In genomic region chr5:102070788-102071187, GRCm38 (mm10) we compare ENCODE assay signal across 9 mouse cellular contexts. TPM values are rescaled to one million over a fixed set of nuclear protein-coding genes. Genes with fewer than 3 reads are reported as not detected.
DNase-seq lines count a peak whose midpoint lies in the region; ATAC-seq lines count a peak whose summit lies in the region.
"Had no signal": no experiment of that assay in that cellular context is flagged by ENCODE, and none has a peak within 500 bp of the region (broad histone marks: within the 10 kb centered on the region; RNA-seq: fewer than 3 reads in every experiment).

No protein-coding gene starts in this region.

- H3K4me2 ChIP-seq in kidney, embryonic 15.5 days = peak overlapping the region; percentile 87
- peak overlapping the region; percentile 82 for H3K4me2 ChIP-seq in embryonic facial prominence, embryonic 13.5 days
- H3K4me2 ChIP-seq in neural tube, embryonic 12.5 days (replicated peaks) = peak overlapping the region; percentile 70

- H3K27me3 ChIP-seq in kidney, embryonic 15.5 days = no peaks in the 10 kb centered on the region
- no peaks in the 10 kb centered on the region for H3K27me3 ChIP-seq in embryonic facial prominence, embryonic 13.5 days
- H3K27me3 ChIP-seq in limb, embryonic 10.5 days (ENCODE audit: low read depth, poor library complexity, severe bottlenecking) = no peaks in the 10 kb centered on the region
- H3K27me3 ChIP-seq in neural tube, embryonic 12.5 days (replicated peaks) = no peaks in the 10 kb centered on the region

- H3K27ac ChIP-seq in kidney, embryonic 15.5 days = peak overlapping the region; percentile 37; the same call in 1 of the 2 replicates
- peak overlapping the region; percentile 98; the same call in 1 of the 2 replicates for H3K27ac ChIP-seq in embryonic facial prominence, embryonic 13.5 days
- H3K27ac ChIP-seq in limb, embryonic 10.5 days = no peak overlapping the region; the same call in 1 of the 2 replicates
- H3K27ac ChIP-seq in neural tube, embryonic 12.5 days = peak overlapping the region; percentile 38; the same call in 1 of the 2 replicates

- intact Hi-C loops in left cerebral cortex, postnatal 4 days (cut with DNase I) = loop anchor here (10.0 kb wide), 1 partner anchor 136 kb away; no protein-coding TSS in a partner anchor

- H3K4me3 ChIP-seq in kidney, embryonic 15.5 days (replicated peaks) = peak overlapping the region; percentile 92; the same call in 1 of the 2 replicates
- peak overlapping the region; percentile 90; the same call in 1 of the 2 replicates for H3K4me3 ChIP-seq in embryonic facial prominence, embryonic 13.5 days
- peak overlapping the region; percentile 98 for H3K4me3 ChIP-seq in limb, embryonic 10.5 days
- H3K4me3 ChIP-seq in neural tube, embryonic 12.5 days = peak overlapping the region; percentile 95; the same call in 1 of the 2 replicates

- peaks cover 10% of the 10 kb centered on the region for H3K36me3 ChIP-seq in kidney, embryonic 15.5 days
- H3K36me3 ChIP-seq in embryonic facial prominence, embryonic 13.5 days = no peaks in the 10 kb centered on the region
- peaks cover 19% of the 10 kb centered on the region for H3K36me3 ChIP-seq in limb, embryonic 10.5 days
- H3K36me3 ChIP-seq in neural tube, embryonic 12.5 days = no peaks in the 10 kb centered on the region

- H3K9ac ChIP-seq in kidney, embryonic 15.5 days = 0 out of 2 replicates have a peak overlapping the region, but pooled peaks have one; percentile 97
- no peak overlapping the region for H3K9ac ChIP-seq in embryonic facial prominence, embryonic 13.5 days
- peak overlapping the region; percentile 47; the same call in 1 of the 2 replicates for H3K9ac ChIP-seq in neural tube, embryonic 12.5 days

- peaks cover 33% of the 10 kb centered on the region for H3K4me1 ChIP-seq in kidney, embryonic 15.5 days
- H3K4me1 ChIP-seq in embryonic facial prominence, embryonic 13.5 days = peaks cover 28% of the 10 kb centered on the region
- peaks cover 41% of the 10 kb centered on the region for H3K4me1 ChIP-seq in limb, embryonic 10.5 days
- H3K4me1 ChIP-seq in neural tube, embryonic 12.5 days = peaks cover 23% of the 10 kb centered on the region

- no peak for DNase-seq in kidney, postnatal 36 days
- DNase-seq in limb, embryonic 10.5 days (ENCODE audit: low spot score) = no peak
- DNase-seq in left cerebral cortex, postnatal 4 days = no peak
- no peak for DNase-seq in layer of hippocampus, postnatal 10 days (ENCODE audit: low spot score in 2 of 2)
- no peak for DNase-seq in right cerebral cortex, postnatal 14 days
- DNase-seq: thymus, postnatal 36 days had no signal

- no peaks in the 10 kb centered on the region for H3K9me3 ChIP-seq in kidney, embryonic 15.5 days (replicated peaks)
- no peaks in the 10 kb centered on the region for H3K9me3 ChIP-seq in embryonic facial prominence, embryonic 13.5 days
- H3K9me3 ChIP-seq in limb, embryonic 10.5 days (replicated peaks) = no peaks in the 10 kb centered on the region
- H3K9me3 ChIP-seq in neural tube, embryonic 12.5 days = no peaks in the 10 kb centered on the region

- ATAC-seq in kidney, embryonic 15.5 days (replicated peaks; ENCODE audit: low FRiP score) = no peak
- no peak for ATAC-seq in embryonic facial prominence, embryonic 13.5 days (ENCODE audit: insufficient number of reproducible peaks, insufficient read depth, low FRiP score, low TSS enrichment, low read depth)
- no peak for ATAC-seq in neural tube, embryonic 12.5 days (ENCODE audit: low FRiP score, low read depth)

- WGBS in kidney, embryonic 15.5 days = 35% methylated on average over 4 of the region's 4 CpGs
- 6% methylated on average over 4 of the region's 4 CpGs for WGBS in embryonic facial prominence, embryonic 13.5 days
- 28% methylated on average over 4 of the region's 4 CpGs for WGBS in limb, embryonic 10.5 days
- WGBS in neural tube, embryonic 12.5 days = 38% methylated on average over 4 of the region's 4 CpGs

RNA-seq across cellular contexts. Expression of gene Wdfy3, which starts 1.1 kb away (rescaled TPM):
- polyA plus RNA-seq in kidney, embryonic 15.5 days (2015; fragmentation: Nextera tagmentation; extraction: Ambion mirVana) = 19.7 and 20.8 TPM in 2 replicates
- polyA plus RNA-seq in embryonic facial prominence, embryonic 13.5 days (2015; fragmentation: Nextera tagmentation; extraction: Ambion mirVana) = 19.1 and 20.5 TPM in 2 replicates
- 14.8 and 15.8 TPM in 2 replicates for polyA plus RNA-seq in limb, embryonic 10.5 days (2016; fragmentation: Nextera tagmentation; extraction: Ambion mirVana)
- 34.1 and 36.5 TPM in 2 replicates for polyA plus RNA-seq in neural tube, embryonic 12.5 days (2016; fragmentation: Nextera tagmentation; extraction: Ambion mirVana)
- total RNA-seq in left cerebral cortex, postnatal 4 days (2021) = 100 to 1,000 TPM; 118 TPM
- total RNA-seq in layer of hippocampus, postnatal 10 days (2021) = 100 to 1,000 TPM; 105 to 106 TPM
